23 mouse cellular contexts compared by ENCODE assay signal in the genomic region with DNA sequence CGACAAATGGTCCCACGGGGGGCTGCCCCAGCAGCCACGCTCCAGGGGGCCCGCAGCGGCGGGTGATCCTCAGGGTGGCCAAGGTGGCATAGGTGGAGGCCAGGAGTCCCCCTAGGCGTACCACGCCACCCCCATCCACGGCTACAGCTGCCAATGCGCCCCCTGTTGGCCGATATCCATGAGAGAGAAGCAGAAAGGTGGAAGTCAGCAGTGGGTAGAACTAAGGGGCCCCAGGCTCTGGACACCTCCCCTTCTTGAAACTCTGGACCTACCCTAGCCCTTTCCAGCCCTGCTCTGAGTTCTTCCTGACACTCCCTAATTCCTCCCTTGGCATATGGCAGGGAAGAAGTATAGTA. TPM values are rescaled to one million over a fixed set of nuclear protein-coding genes. Genes with fewer than 3 reads are reported as not detected.
DNase-seq lines count a peak whose midpoint lies in the region; TF ChIP-seq lines count a peak whose summit lies in the region.
"Had no signal": no experiment of that assay in that cellular context is flagged by ENCODE, and none has a peak within 500 bp of the region (broad histone marks: within the 10 kb centered on the region; RNA-seq: fewer than 3 reads in every experiment).

No protein-coding gene starts in this region.

- TF ChIP-seq POLR2A in thymus, adult 2 months (IDR thresholded peaks at IDR 0.05; ENCODE audit: control insufficient read depth, extremely low read depth, insufficient read depth, low read length, poor library complexity) = no peak

- H3K4me3 ChIP-seq in layer of hippocampus, adult 2 months = no peak overlapping the region
- no peak overlapping the region for H3K4me3 ChIP-seq in thymus, adult 2 months (ENCODE audit: control insufficient read depth, insufficient read depth, low read length)
- H3K4me3 ChIP-seq in embryonic facial prominence, embryonic 10.5 days = no peak overlapping the region
- H3K4me3 ChIP-seq: embryonic facial prominence, embryonic 15.5 days; forebrain, embryonic 13.5 days; limb, embryonic 13.5 days; stomach, embryonic 15.5 days had no signal

- no peak for DNase-seq in layer of hippocampus, adult 2 months (ENCODE audit: low spot score in 2 of 2)
- no peak for DNase-seq in layer of hippocampus, postnatal 10 days (ENCODE audit: low spot score in 2 of 2)
- DNase-seq in thymus, adult 2 months = no peak
- no peak for DNase-seq in thymus, adult 18-20 months
- DNase-seq in embryonic facial prominence, embryonic 10.5 days (ENCODE audit: low spot score) = no peak
- DNase-seq in heart, postnatal 4 days = no peak
- no peak for DNase-seq in embryo, embryonic 10 days (ENCODE audit: low spot score)
- DNase-seq: cerebellum, adult 11 months; heart, postnatal 36 days; kidney, postnatal 14 days; lung, postnatal 14 days; right cerebral cortex, postnatal 25 days had no signal

- WGBS in thymus, adult 2 months = 86% methylated on average over 11 of the region's 11 CpGs
- WGBS in embryonic facial prominence, embryonic 10.5 days = 80% methylated on average over 11 of the region's 11 CpGs

- no peak overlapping the region for H3K27ac ChIP-seq in layer of hippocampus, adult 2 months
- H3K27ac ChIP-seq in thymus, adult 2 months (ENCODE audit: control insufficient read depth, insufficient read depth, low read length) = no peak overlapping the region
- H3K27ac ChIP-seq in embryonic facial prominence, embryonic 10.5 days (replicated peaks) = 0 out of 2 replicates have a peak overlapping the region, but pooled peaks have one; percentile 20
- H3K27ac ChIP-seq: embryonic facial prominence, embryonic 15.5 days; forebrain, embryonic 13.5 days; limb, embryonic 13.5 days; stomach, embryonic 15.5 days had no signal

- peak; percentile 60 for TF ChIP-seq CTCF in layer of hippocampus, adult 2 months (conservative IDR thresholded peaks at IDR 0.05)
- peak; percentile 33; the same call in 1 of the 2 replicates for TF ChIP-seq CTCF in thymus, adult 2 months (IDR thresholded peaks at IDR 0.05; ENCODE audit: borderline replicate concordance, control insufficient read depth, extremely low read depth, insufficient read depth, low read length, poor library complexity)

- peaks cover 28% of the 10 kb centered on the region for H3K4me1 ChIP-seq in thymus, adult 2 months (replicated peaks; ENCODE audit: control insufficient read depth, insufficient read depth, low read length)
- H3K4me1 ChIP-seq in embryonic facial prominence, embryonic 10.5 days = peaks cover 31% of the 10 kb centered on the region

- peaks cover 39% of the 10 kb centered on the region for H3K36me3 ChIP-seq in thymus, adult 2 months (ENCODE audit: control insufficient read depth, insufficient read depth, low read length)
- peaks cover 57% of the 10 kb centered on the region for H3K36me3 ChIP-seq in embryonic facial prominence, embryonic 10.5 days (replicated peaks)

- no peaks in the 10 kb centered on the region for H3K27me3 ChIP-seq in thymus, adult 2 months (ENCODE audit: control insufficient read depth, insufficient read depth, low read length)
- no peaks in the 10 kb centered on the region for H3K27me3 ChIP-seq in embryonic facial prominence, embryonic 10.5 days (replicated peaks; ENCODE audit: low read depth, poor library complexity, severe bottlenecking)
- H3K27me3 ChIP-seq: embryonic facial prominence, embryonic 15.5 days; forebrain, embryonic 13.5 days; limb, embryonic 13.5 days; stomach, embryonic 15.5 days had no signal

- no peaks in the 10 kb centered on the region for H3K9me3 ChIP-seq in embryonic facial prominence, embryonic 10.5 days
- H3K9me3 ChIP-seq: embryonic facial prominence, embryonic 15.5 days; forebrain, embryonic 13.5 days; limb, embryonic 13.5 days; stomach, embryonic 15.5 days had no signal

RNA-seq across cellular contexts. Expression of gene Ccdc188, which starts 3.8 kb away (rescaled TPM):
- total RNA-seq in layer of hippocampus, adult 2 months (2021) = not detected
- not detected for total RNA-seq in layer of hippocampus, postnatal 10 days (2021)
- 0.08 TPM in 2 replicates for polyA plus RNA-seq in thymus, adult 2 months (2012; rRNA removed)
- polyA plus RNA-seq in embryonic facial prominence, embryonic 10.5 days (2016; fragmentation: Nextera tagmentation; extraction: Ambion mirVana) = not detected in 2 replicates
- total RNA-seq in heart, postnatal 4 days (2021) = not detected
- total RNA-seq: adrenal gland, postnatal 4 days; common myeloid progenitor, adult 5-6 weeks; gastrocnemius, postnatal 10 days; heart, postnatal 36 days; layer of hippocampus, postnatal 25 days had no signal
- polyA plus RNA-seq: embryonic facial prominence, embryonic 15.5 days; forebrain, embryonic 13.5 days; heart, embryonic 11.5 days; inflammation-experienced regulatory T-cells, adult 6 months; limb, embryonic 13.5 days; midbrain, embryonic 11.5 days; stomach, embryonic 15.5 days had no signal

RNA-seq across cellular contexts. Expression of gene Zdhhc8, which starts 13.4 kb away (rescaled TPM):
- 10 to 100 TPM; 72.0 to 84.1 TPM for total RNA-seq in layer of hippocampus, adult 2 months (2021)
- 10 to 100 TPM; 73.9 to 75.1 TPM for total RNA-seq in layer of hippocampus, postnatal 10 days (2021)
- 316 and 374 TPM in 2 replicates for polyA plus RNA-seq in thymus, adult 2 months (2012; rRNA removed)
- 15.5 and 17.9 TPM in 2 replicates for polyA plus RNA-seq in embryonic facial prominence, embryonic 10.5 days (2016; fragmentation: Nextera tagmentation; extraction: Ambion mirVana)
- 10 to 100 TPM; 29.8 to 36.0 TPM for total RNA-seq in heart, postnatal 4 days (2021)

RNA-seq across cellular contexts. Expression of gene Trmt2a, which starts 27.0 kb away (rescaled TPM):
- total RNA-seq in layer of hippocampus, adult 2 months (2021) = 10 to 100 TPM; 51.1 to 54.9 TPM
- total RNA-seq in layer of hippocampus, postnatal 10 days (2021) = 10 to 100 TPM; 54.4 to 65.1 TPM
- 96.3 and 98.4 TPM in 2 replicates for polyA plus RNA-seq in thymus, adult 2 months (2012; rRNA removed)
- 116 and 120 TPM in 2 replicates for polyA plus RNA-seq in embryonic facial prominence, embryonic 10.5 days (2016; fragmentation: Nextera tagmentation; extraction: Ambion mirVana)
- total RNA-seq in heart, postnatal 4 days (2021) = 10 to 100 TPM; 30.8 to 32.9 TPM

RNA-seq across cellular contexts. Expression of gene Ranbp1, which starts 27.0 kb away (rescaled TPM):
- total RNA-seq in layer of hippocampus, adult 2 months (2021) = 10 to 100 TPM; 93.6 to 98.0 TPM
- 100 to 1,000 TPM; 133 to 147 TPM for total RNA-seq in layer of hippocampus, postnatal 10 days (2021)
- 81.8 and 116 TPM in 2 replicates for polyA plus RNA-seq in thymus, adult 2 months (2012; rRNA removed)
- polyA plus RNA-seq in embryonic facial prominence, embryonic 10.5 days (2016; fragmentation: Nextera tagmentation; extraction: Ambion mirVana) = 1,276 and 1,293 TPM in 2 replicates
- total RNA-seq in heart, postnatal 4 days (2021) = 100 to 1,000 TPM; 130 to 137 TPM

RNA-seq across cellular contexts. Expression of gene Gm49776, which starts 36.6 kb away (rescaled TPM):
- not detected for total RNA-seq in layer of hippocampus, adult 2 months (2021)
- total RNA-seq in layer of hippocampus, postnatal 10 days (2021) = not detected
- polyA plus RNA-seq in thymus, adult 2 months (2012; rRNA removed) = not detected in 2 replicates
- polyA plus RNA-seq in embryonic facial prominence, embryonic 10.5 days (2016; fragmentation: Nextera tagmentation; extraction: Ambion mirVana) = 6.6 TPM in 1 of 2 replicates, not detected in the other
- total RNA-seq in heart, postnatal 4 days (2021) = not detected
- total RNA-seq: adrenal gland, postnatal 4 days; common myeloid progenitor, adult 5-6 weeks; gastrocnemius, postnatal 10 days; heart, postnatal 36 days had no signal
- polyA plus RNA-seq: heart, embryonic 11.5 days; inflammation-experienced regulatory T-cells, adult 6 months; midbrain, embryonic 11.5 days had no signal
